Mouse (Mus musculus): ENCODE data around the gene Hnrnpu.
"Not testable (repeated sequence)": the region's sequence is repeated elsewhere in the genome, so short reads cannot be mapped to it uniquely, and the experiment has no call there.

Gene Hnrnpu

GRCm38 (mm10) chr1:178309487-178309886, 28.1 kb downstream of the Hnrnpu start:
- DNase-seq, result no peak

GRCm38 (mm10) chr1:178303425-178303824, 34.2 kb downstream of the Hnrnpu start:
- DNase-seq, result peak; percentile 43 to 75

- not testable (repeated sequence) for DNase-seq
These were observed 36.3 kb downstream of the Hnrnpu start for GRCm38 (mm10) chr1:178301261-178301660.

GRCm38 (mm10) chr1:178294051-178294450, 43.5 kb downstream of the Hnrnpu start:
- DNase-seq, result no peak

GRCm38 (mm10) chr1:178291716-178292115, 45.9 kb downstream of the Hnrnpu start:
- no peak for DNase-seq

GRCm38 (mm10) chr1:178287601-178288176, 49.9 kb downstream of the Hnrnpu start:
- DNase-seq, result no peak

GRCm38 (mm10) chr1:178283946-178284720, 53.5 kb downstream of the Hnrnpu start:
- DNase-seq, result no peak

- DNase-seq, result not testable (repeated sequence)
These were observed 54.3 kb downstream of the Hnrnpu start for GRCm38 (mm10) chr1:178283314-178283713.

- DNase-seq, result peak in 1 of 2 experiments; percentile 3
These were observed 61.3 kb downstream of the Hnrnpu start for GRCm38 (mm10) chr1:178276054-178276911.

- no peak for DNase-seq
These were observed 61.9 kb downstream of the Hnrnpu start for GRCm38 (mm10) chr1:178275738-178276053.

- DNase-seq, result no peak
These were observed 62.3 kb downstream of the Hnrnpu start for GRCm38 (mm10) chr1:178275174-178275730.
